Mouse (Mus musculus) cerebellum, postnatal 10 days (tissue): Measurements from ENCODE around the gene Timmdc1.
A peak's percentile ranks its signal among the peaks of the same experiment; 100 is the strongest.

Experiments used
- DNase-seq, 2 experiments: peaks; one replicate each; pipeline ENCODE4 v3.0.0; 2021; ENCODE audit warnings: mixed read lengths in 2 of 2

The Timmdc1 gene

DNA sequence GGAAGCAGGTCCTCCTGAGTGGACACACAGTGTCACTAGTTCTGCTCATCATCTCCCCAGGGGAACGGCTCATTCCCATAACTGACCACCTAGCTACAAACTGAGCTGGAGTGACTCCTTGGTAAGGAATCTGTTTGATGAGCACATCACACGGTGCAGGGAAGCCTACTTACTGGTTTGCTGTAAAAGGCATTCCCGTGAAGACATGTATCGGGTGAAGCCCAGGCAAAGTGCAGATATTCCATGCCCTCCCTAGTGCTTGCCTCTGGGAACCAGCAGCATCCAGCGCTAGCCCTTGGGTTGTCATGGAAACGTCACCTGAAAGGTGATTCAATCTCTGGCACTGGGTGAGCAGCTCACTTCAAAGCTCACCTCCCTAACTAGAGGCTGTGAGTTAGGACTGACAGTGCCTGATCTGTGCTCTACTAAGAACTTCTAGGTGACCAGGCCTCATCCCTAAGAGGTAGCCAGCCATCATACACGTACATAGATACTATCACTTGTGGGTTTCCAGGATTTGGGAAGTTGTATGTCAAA is 25.8 kb downstream of the Timmdc1 start:
- DNase-seq: no peak

DNA sequence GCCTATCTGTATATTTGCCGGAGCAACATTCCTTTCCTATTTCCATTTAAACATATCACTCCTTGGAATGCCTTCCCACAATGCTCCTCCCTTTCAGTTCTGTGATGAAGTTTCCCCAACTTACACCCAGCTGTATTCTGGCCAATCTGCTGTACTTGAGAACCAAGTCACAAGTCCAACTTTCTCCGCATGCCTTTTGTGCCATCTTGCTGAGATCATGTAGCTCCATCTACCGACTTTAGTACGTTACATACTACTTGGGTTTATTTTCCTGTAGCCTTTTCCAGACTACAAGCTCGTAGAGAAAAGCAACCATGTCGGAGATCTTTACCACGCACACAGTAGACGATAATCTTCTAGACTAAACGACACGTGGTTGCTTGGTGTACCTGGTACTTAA is 28.6 kb downstream of the Timmdc1 start:
- no peak for DNase-seq

DNA sequence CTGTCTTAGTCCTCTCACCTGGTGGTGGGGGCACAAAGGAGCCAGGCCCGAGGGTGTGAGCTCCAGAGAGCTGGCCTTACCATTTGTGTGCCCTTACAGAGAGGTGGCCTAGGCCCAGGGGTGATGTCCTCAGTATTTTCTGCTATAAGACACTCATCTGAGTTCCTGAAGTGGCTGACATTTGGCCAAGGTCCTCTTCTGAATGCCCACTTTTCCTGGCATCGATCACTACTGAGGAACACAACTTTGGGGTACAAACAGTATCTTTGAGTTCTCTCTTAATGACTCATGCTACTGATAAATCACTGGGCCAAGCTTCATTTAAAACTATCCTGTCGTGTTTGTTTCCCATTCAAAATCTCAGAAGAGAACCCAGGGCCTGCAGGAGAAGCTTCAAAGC is 29.9 kb downstream of the Timmdc1 start:
- DNase-seq: no peak

DNA sequence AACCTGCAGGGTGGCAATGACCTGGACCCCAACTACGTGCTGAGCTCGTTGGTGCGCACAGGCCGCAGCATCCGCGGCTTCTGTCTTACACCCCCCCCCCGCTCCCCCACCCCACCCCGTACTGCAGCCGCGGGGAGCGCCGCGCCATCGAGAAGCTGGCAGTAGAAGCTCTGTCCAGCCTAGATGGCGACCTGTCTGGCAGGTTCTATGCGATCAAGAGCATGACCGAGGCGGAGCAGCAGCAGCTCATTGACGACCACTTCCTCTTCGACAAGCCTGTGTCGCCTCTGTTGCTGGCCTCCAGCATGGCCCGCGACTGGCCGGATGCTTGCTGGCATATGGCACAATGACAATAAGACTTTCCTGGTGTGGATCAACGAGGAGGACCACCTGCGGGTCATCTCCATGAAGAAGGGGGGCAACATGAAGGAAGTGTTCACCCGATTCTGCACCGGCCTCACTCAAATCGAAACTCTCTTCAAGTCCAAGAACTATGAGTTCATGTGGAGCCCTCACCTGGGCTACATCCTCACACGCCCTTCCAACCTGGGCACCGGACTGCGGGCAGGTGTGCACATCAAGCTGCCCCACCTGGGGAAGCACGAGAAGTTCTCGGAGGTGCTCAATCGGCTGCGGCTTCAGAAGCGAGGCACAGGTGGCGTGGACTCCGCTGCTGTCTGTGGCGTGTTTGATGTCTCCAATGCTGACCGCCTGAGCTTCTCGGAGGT is 38.7 kb downstream of the Timmdc1 start:
- peak; percentile 14 to 19 for DNase-seq

DNA sequence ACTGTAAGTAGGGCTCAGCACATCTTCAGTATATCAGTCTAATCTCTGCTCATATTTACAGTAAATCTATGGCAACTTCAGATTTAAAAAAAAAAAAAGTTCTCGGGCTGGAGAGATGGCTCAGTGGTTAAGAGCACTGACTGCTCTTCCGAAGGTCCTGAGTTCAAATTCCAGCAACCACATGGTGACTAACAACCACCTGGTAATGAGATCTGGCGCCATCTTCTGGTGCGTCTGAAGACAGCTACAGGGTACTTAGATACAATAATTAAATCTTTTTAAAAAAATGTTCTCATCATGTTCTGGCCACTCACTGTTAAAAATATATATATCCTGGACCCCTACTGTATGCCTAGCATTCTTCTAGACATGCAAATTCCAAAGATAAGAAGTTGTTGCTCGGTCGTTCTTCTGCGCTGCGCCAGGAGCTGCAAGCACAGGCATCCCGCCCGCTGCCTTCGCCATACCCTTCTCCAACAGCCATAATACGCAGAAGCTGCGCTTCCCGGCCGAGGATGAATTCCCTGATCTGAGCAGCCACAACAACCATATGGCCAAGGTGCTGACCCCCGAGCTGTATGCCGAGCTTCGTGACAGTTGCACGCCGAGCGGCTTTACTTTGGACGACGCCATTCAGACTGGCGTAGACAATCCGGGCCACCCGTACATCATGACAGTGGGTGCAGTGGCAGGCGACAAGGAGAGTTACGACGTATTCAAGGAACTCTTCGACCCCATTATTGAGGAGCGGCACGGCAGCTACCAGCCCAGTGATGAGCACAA is 39.5 kb downstream of the Timmdc1 start:
- DNase-seq: peak; percentile 57 to 61

DNA sequence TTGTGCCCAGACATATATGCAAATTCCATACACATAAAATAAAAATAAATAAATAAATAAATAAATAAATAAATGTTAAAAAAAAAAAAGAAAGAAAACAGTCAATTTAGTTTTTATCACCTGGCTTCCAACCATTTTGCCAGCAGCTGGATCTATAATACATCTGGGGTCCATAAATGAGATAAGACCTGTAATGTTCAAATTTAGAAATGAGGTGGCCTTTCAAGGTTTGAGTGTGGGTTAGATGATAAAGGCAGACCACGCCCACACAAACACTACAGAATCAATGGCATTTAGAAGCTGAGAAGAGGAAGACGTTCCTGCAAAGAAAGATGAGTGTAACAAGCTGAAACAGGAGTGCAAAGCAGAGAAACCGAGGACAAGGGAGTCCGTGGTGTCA is 41.1 kb downstream of the Timmdc1 start:
- DNase-seq: no peak

DNA sequence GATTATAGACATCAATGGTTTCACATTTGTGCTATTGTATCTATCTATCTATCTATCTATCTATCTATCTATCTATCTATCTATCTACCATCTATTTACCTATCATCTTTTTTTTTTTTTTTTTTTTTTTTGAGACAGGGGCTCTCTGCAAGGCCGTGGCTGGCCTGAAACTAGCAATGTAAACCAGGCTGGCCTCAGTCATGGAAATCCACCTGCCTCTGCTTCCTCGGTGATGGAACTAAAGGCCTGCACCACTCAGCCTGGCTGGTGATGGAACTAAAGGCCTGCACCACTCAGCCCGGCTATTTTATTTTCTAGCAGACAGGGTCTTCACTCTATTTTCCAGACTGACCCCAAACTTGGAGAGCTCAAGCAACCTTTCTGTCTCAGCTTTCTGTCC is 44.2 kb downstream of the Timmdc1 start:
- DNase-seq: no peak

DNA sequence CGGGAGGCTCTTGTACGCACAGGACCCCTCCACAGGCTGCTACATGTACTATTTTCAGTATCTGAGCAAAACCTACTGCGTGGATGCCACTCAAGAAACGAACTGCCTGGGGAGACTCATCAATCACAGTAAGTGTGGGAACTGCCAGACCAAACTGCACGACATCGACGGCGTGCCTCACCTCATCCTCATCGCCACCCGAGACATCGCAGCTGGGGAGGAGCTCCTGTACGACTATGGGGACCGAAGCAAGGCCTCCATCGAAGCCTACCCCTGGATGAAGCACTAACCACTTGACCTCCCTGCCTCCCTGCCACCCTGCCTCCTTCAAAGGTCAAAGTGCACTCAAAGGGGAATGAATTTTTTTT is 45.2 kb downstream of the Timmdc1 start:
- peak; percentile 17 to 25 for DNase-seq

DNA sequence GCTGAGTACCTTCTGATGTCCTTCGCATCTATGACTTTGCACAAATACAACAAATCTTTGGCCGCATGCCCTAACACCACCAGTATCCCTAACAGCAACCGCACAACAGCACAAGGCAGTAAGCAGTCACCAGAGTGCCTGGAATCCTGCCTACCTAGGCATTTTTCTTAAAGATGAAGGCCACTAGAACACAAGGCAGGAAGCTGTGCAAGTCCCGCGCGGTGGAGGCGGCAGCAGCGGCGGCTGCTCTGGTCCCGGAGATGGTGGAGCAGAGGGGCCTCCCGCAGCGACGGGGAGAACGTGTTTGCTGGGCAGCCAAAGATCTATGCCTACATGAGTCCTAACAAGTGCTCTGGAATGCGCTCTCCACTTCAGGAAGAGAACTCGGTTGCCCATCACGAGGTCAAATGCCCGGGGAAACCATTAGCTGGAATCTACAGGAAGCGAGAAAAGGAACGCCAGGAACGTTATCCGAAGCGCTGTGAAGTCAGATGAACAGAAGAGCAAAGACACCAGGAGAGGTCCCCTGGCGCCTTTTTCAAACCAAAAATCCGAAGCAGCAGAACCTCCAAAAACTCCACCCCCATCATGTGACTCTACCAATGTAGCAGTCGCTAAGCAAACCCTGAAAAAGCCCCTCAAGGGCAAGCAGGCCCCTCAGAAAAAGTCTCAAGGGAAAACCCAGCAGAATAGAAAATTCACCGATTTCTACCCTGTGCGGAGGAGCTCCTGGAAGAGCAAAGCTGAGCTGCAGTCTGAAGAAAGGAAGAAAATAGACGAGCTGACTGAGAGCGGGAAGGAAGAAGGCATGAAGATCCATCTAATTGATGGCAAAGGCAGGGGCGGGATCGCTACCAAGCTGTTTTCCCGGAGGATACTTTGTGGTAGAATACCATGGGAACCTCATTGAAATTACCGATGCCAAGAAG is 45.9 kb downstream of the Timmdc1 start:
- DNase-seq: peak; percentile 56 to 63

DNA sequence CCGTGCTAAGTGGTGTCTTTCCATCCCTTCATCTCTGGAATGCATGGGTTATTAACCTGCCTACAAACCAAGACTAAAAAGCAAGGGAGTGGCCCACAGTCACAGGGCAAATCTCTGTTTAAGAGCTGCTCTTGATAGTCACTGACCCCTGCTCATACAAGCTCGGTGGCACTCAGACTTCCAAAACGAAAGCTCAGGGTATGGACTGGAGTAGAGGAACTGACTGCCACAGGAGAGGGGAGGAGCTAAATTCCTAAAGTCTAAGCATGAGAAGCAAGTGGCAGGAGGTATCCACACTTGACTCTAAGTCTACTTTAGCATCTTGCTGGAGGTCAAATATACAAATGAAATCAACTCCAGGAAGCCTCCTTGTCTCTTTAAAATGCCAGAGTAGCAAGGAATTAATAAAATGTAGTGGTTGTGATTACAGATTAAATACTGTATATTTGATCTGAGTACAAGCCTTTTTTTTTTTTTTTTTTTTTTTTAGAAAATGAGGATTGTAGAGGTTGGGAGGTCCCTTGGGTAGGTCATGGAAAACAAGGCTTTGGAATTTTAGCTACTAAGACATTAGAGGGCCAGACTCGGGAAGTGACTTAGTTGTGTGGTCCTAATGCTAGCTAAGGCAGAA is 46.7 kb downstream of the Timmdc1 start:
- no peak for DNase-seq

DNA sequence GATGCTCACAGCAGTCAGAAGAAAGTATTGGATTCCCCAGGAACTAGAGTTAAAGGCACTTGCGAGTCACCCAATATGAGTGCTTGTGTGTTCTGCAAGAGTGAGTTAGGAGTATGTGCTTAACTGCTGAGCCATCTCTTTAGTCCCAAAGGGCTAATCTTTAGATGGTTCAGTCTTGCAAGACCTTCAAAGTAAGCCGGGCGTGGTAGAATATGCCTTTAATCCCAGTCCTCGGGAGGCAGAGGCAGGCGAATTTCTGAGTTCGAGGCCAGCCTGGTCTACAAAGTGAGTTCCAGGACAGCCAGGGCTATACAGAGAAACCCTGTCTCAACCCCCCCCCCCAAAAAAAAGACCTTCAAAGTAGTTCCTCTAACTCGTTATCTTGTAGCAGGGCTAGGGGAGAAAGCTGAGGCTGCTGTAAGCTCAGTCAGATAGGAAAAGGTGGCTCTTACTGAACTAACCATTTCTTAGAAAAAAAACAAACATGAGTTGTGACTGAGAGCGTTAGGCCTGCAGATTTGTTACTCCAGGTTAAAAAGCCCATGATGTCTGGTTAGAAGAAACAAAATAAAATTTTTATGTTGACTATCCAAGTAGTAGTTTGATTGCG is 47.7 kb downstream of the Timmdc1 start:
- no peak for DNase-seq

DNA sequence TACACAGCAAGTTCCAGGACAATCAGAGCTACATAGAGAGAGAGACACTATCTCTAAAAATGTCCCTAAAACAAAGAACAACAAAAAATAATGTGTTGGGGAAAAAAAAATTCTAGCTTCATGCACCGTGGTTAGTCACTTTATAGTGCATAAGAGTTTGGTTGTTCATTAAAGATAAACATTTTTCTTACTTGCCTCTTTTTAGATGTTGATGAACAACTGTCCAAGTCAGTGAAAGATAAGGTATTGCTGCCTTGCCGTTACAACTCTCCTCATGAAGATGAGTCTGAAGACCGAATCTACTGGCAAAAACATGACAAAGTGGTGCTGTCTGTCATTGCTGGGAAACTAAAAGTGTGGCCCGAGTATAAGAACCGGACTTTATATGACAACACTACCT is 48.8 kb downstream of the Timmdc1 start:
- DNase-seq: no peak

DNA sequence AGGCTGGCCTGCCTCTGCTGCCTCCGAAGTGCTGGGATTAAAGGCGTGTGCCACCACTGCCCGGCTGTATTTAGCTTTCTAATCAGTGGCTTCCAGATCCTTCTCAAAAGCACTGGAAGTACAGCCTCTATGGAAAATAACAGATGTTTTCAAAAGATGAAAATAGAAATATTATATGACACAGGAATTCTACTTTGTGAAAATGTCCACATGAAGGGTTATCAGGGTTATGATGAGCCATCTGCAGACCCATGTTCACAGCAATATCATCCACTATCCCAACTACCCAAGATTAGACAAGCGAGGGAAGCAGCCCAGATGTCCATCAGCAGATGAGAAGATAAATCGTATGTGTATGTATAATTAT is 50.0 kb downstream of the Timmdc1 start:
- no peak for DNase-seq

DNA sequence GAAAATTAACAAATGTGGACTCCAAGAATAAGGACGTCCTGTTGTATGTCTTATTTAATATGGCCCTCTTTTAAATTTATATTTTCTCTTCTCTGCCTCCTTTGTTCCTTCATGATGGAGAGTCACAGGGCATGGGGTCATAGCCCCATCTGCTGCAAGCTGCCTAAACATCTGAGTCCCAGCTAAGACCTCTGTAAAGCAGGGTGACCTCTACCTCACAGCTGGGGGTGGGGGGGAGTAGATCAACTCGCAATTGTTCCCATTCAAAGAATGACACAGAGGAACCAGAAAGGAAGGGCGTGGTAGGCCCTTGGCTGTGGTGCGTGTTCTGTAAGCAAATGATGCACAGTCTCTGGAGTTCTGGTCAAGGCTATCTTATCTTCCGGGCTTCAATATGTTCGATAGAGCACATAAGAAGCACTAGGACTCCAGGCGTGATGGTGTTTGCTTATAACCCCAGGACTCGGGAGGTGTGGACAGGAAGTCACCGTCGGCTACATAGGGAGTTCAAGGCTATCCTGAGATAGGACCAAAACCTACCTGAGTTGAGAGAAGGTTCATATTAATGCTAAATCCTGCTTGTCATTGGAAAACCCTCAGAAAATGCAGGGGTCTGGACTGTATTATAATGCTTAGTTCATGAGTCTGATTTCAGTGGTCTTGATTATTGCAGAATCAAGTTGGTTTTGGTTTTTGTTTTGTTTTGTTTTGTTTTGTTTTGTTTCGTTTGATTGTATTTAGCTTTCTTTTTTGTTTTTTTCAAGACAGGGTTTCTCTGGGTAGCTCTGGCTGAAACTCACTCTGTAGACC is 50.6 kb downstream of the Timmdc1 start:
- DNase-seq: no peak

DNA sequence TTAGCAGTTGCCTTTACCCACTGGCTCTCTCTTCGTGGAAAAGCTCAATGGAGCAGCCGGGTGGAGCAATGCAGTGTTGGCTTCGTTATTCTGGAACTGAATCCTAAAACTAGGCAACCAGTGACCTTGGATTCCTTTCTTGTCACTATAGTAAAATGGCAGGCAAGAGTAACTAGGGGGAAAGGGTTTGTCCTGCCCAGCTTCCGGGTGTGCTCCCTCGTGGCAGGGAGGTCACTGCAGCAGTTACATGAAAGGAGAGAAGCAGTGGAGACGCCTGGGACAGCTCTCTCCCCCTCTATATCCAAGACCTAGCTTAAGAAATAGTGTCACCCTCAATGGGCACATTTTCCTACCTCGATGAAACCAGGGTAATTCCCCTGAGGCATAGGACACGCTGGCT is 53.0 kb downstream of the Timmdc1 start:
- no peak for DNase-seq

DNA sequence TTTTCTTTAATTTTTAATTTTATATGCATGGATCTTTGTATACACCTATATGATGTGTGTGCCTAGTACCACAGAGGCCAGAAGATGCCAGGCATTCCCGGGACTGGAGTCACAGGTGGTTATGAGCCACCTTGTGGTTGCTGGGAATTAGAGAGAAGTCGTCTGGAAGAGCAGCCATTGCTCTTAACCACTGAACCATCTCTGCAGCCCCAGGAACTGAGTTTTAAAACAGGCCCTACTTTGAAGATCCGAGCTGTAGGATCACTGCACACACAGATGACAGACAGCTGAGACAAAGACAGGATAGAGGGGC is 53.8 kb downstream of the Timmdc1 start:
- no peak for DNase-seq

DNA sequence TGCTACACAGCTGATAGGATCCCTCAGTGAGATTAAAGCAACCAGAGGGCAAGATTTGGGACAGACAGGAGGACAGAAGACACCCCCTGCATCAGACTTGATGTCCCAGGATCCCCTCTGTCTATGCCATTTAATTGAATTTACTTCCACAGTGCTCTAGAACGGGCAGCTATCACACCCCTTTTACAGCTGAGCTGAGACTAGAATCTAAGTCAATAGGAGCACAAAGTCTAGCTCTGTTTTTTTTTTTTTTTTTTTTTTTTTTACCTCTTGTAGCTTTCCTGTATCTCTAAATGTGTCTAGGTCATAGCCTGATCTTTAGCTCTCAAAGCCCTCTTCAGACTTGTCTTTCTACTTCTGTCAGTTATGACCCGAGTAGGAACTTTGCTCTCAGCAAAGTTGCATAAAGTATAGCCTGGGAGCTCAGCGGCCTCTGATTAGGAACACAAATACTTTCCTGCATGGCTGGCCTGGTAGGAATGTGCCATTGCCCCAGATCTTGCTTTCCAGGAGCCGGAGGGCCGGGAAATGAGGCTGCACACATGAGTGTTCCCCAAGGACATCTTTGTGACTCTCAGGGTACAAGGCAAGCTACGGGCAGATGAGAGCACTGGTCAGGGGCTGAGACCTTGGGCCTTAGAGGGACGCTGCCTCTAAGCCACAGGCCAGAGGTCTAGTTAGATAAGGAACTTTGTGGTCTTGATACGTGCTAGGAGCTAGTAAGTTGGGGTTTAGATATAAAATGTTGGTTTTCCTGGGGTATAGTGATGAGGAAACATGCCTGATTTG is 54.4 kb downstream of the Timmdc1 start:
- no peak for DNase-seq

DNA sequence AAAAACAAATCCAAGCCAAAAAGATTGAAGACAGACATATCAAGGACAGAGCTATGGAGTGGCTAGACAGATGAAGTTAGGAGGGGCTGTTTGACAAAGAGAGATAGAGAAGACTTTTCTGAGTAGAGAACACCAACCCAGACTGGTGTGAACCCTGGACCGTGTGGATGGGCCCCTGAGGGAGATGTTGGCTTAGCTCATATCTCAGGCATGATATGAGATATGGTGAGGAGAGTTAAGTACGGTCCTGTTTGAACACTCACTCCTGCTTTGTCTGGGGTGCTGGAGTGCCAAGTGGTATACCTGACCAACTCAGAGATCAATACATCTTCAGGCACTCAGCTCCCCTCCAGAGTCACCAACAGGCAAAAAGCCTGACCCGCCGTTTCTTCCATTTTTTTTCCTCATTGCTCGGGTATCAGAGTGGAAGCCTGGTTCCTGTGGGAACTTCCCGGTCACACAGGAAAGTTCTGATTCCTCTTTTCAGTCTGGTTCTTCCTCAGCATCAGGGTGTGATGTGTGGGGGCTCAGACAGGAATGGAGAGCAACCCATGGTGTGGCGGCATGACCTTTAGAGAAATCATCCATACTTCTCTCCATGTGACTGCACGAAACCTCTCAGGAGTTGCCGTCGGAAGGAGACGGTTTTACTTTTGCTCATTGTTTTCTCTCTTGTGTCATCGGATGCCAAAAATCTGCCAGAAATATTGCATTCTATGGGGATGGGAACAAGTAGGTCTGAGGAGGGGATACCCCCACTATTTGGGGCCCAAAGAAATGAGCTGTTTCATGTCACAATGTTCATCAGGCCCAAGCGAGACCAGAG is 55.2 kb downstream of the Timmdc1 start:
- DNase-seq: no peak

DNA sequence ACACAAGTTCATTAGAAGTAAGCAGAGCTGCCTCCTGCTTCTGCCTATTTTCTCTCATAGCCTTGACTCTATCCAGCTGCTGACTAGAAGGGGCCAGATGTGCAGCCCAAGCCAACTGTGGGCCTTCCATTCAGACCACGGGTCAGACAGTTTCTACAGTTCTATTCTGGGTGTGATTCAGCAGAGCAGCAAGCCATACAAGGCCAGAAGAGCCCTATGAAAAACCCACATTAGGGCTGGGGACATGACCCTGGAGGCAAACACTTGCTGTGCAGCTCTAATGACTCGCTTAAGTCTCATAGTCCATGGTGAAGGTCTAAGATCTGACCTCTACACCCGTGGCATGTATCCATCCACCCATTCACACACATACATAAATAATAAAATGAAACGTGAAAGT is 56.4 kb downstream of the Timmdc1 start:
- no peak for DNase-seq

DNA sequence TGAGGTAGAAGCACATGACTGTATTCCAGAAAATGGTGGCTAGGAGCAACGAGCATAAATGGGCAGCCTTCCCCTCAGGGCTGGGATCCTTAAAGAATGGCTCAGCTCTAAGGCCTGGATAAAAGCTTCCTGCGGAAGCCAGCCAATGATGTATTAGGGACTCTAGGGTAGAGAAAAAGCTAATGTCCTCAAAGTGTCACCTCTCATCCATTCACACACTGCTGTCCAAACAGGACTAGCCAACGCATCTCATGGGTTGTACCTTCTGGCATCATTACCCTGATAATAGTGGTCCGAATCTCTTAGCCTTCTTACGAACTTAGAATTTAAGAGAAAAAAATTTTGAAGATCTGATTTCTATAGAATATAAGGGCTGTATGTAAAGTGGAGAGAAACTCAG is 59.2 kb downstream of the Timmdc1 start:
- DNase-seq: no peak
